Mouse (Mus musculus): ENCODE results near the gene Gal3st4. TPM values are rescaled to one million over a fixed set of nuclear protein-coding genes. Genes with fewer than 3 reads are reported as not detected.
"Not testable (repeated sequence)": the region's sequence is repeated elsewhere in the genome, so short reads cannot be mapped to it uniquely, and the experiment has no call there.

Gal3st4 gene
- polyA plus RNA-seq, 1 experiment from 2014 or later: 0.86 TPM

- Histone ChIP-seq H3K36me3 (ENCODE audit: insufficient read depth, low read length) (no peaks in the 10 kb centered on the region), H3K9ac (ENCODE audit: low read depth, low read length) (no peak overlapping the region), H3K9me3 (replicated peaks; ENCODE audit: low read length) (no peaks in the 10 kb centered on the region), H3K4me1 (replicated peaks; ENCODE audit: insufficient read depth, low read length) (no peaks in the 10 kb centered on the region), H3K27me3 (ENCODE audit: insufficient read depth, low read length) (no peaks in the 10 kb centered on the region), H3K27ac (no peak overlapping the region), H3K4me3 (replicated peaks; ENCODE audit: low read depth, low read length) (no peak overlapping the region), H3K4me2 (ENCODE audit: low read length) (no peak overlapping the region)
- ATAC-seq (replicated peaks; ENCODE audit: low FRiP score, low read depth): no peak
- TF ChIP-seq CTCF (IDR thresholded peaks at IDR 0.05; ENCODE audit: low read depth): no peak
- WGBS: 72% methylated on average over 2 of the region's 2 CpGs
- no peak for DNase-seq (ENCODE audit: low spot score)
These were observed 45.3 kb downstream of the Gal3st4 start for GRCm38 (mm10) chr5:138227367-138227766.

DNA sequence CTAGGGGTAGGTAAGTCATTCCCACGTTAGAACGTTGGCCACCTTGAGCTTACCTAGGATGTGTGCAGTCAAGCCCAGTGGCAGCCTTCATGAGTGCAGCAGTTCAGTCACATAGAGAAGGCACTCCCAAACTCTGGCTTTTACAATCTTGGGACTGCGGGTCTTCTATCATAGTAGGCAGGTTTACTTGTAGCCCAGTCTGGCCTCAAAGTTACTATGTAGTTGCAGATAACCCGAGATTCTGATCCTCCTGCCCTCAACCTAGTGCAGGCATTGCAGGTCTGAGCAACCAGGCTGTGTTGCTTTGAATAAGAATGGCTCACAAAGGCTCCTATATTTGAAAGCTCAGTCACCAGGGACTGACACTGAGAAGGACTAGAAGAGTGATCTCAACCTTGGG lies 46.1 kb downstream of the Gal3st4 start:
- Histone ChIP-seq H3K27ac (no peak overlapping the region), H3K4me3 (replicated peaks; ENCODE audit: low read depth, low read length) (no peak overlapping the region), H3K27me3 (ENCODE audit: insufficient read depth, low read length) (no peaks in the 10 kb centered on the region), H3K9ac (ENCODE audit: low read depth, low read length) (no peak overlapping the region), H3K9me3 (replicated peaks; ENCODE audit: low read length) (no peaks in the 10 kb centered on the region), H3K4me1 (replicated peaks; ENCODE audit: insufficient read depth, low read length) (no peaks in the 10 kb centered on the region), H3K4me2 (ENCODE audit: low read length) (no peak overlapping the region), H3K36me3 (ENCODE audit: insufficient read depth, low read length) (no peaks in the 10 kb centered on the region)
- TF ChIP-seq CTCF (IDR thresholded peaks at IDR 0.05; ENCODE audit: low read depth): no peak
- no peak for ATAC-seq (replicated peaks; ENCODE audit: low FRiP score, low read depth)
- 80% methylated on average over 4 of the region's 4 CpGs for WGBS
- no peak for DNase-seq (ENCODE audit: low spot score)

DNA sequence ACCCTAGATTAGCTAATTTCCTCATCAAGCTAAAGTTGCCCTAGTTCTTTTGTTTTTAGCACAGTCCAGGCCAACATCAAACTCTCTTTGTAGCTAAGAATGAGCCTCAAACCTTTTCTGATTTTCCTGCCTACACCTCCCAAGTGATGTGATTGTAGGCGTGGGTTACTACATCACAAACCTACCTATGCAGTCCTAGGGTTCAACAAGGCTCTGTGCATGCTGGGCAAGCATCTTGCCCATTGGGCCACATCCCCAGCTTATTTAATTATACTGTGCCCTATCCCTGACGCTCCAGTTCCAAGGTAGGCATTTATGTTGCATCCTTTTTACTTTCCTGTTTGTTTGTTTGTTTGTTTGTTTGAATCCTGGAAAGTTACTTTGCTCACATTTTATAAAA lies 46.9 kb downstream of the Gal3st4 start, which contains the start of gene Nxpe5:
Nxpe5 (plus strand) TSS at position 199 of the 400 bp plus-strand sequence.
- ATAC-seq (replicated peaks; ENCODE audit: low FRiP score, low read depth) (no peak), DNase-seq (ENCODE audit: low spot score) (no peak)
- TF ChIP-seq CTCF (IDR thresholded peaks at IDR 0.05; ENCODE audit: low read depth): no peak
- 65% methylated on average over 2 of the region's 2 CpGs for WGBS
- Histone ChIP-seq H3K9me3 (replicated peaks; ENCODE audit: low read length) (no peaks in the 10 kb centered on the region), H3K4me1 (replicated peaks; ENCODE audit: insufficient read depth, low read length) (no peaks in the 10 kb centered on the region), H3K4me2 (ENCODE audit: low read length) (no peak within 1 kb of the TSS), H3K36me3 (ENCODE audit: insufficient read depth, low read length) (no peaks in the 10 kb centered on the region), H3K27ac (no peak within 1 kb of the TSS), H3K27me3 (ENCODE audit: insufficient read depth, low read length) (no peaks in the 10 kb centered on the region), H3K9ac (ENCODE audit: low read depth, low read length) (no peak within 1 kb of the TSS), H3K4me3 (replicated peaks; ENCODE audit: low read depth, low read length) (no peak within 1 kb of the TSS)

GRCm38 (mm10) chr5:138223287-138223686 lies 49.4 kb downstream of the Gal3st4 start:
- no peak for TF ChIP-seq CTCF (IDR thresholded peaks at IDR 0.05; ENCODE audit: low read depth)
- 58% methylated on average over 3 of the region's 3 CpGs for WGBS

GRCm38 (mm10) chr5:138222111-138222510 lies 50.5 kb downstream of the Gal3st4 start:
- TF ChIP-seq CTCF (IDR thresholded peaks at IDR 0.05; ENCODE audit: low read depth): peak; percentile 93
- DNase-seq (ENCODE audit: low spot score): peak; percentile 89
- peak; percentile 80 for ATAC-seq (replicated peaks; ENCODE audit: low FRiP score, low read depth)
- WGBS: 20% methylated on average over 4 of the region's 4 CpGs
- Histone ChIP-seq H3K9ac (ENCODE audit: low read depth, low read length) (no peak overlapping the region), H3K4me2 (ENCODE audit: low read length) (no peak overlapping the region), H3K27me3 (ENCODE audit: insufficient read depth, low read length) (no peaks in the 10 kb centered on the region), H3K9me3 (replicated peaks; ENCODE audit: low read length) (no peaks in the 10 kb centered on the region), H3K36me3 (ENCODE audit: insufficient read depth, low read length) (no peaks in the 10 kb centered on the region), H3K4me3 (replicated peaks; ENCODE audit: low read depth, low read length) (no peak overlapping the region), H3K27ac (no peak overlapping the region), H3K4me1 (replicated peaks; ENCODE audit: insufficient read depth, low read length) (no peaks in the 10 kb centered on the region)

More at GRCm38 (mm10) chr5:138223287-138223686, 49.4 kb downstream of the Gal3st4 start:
- DNase-seq (ENCODE audit: low spot score) (no peak), ATAC-seq (replicated peaks; ENCODE audit: low FRiP score, low read depth) (no peak)
- no peaks in the 10 kb centered on the region for H3K4me1 ChIP-seq (replicated peaks; ENCODE audit: insufficient read depth, low read length)
- no peaks in the 10 kb centered on the region for H3K9me3 ChIP-seq (replicated peaks; ENCODE audit: low read length)
- H3K27me3 ChIP-seq (ENCODE audit: insufficient read depth, low read length): no peaks in the 10 kb centered on the region
- H3K27ac ChIP-seq: no peak overlapping the region
- no peak overlapping the region for H3K4me3 ChIP-seq (replicated peaks; ENCODE audit: low read depth, low read length)
- no peak overlapping the region for H3K4me2 ChIP-seq (ENCODE audit: low read length)
- no peaks in the 10 kb centered on the region for H3K36me3 ChIP-seq (ENCODE audit: insufficient read depth, low read length)
- H3K9ac ChIP-seq (ENCODE audit: low read depth, low read length): no peak overlapping the region

GRCm38 (mm10) chr5:138219864-138220263 lies 52.8 kb downstream of the Gal3st4 start:
- Histone ChIP-seq H3K9me3 (replicated peaks; ENCODE audit: low read length) (no peaks in the 10 kb centered on the region), H3K27me3 (ENCODE audit: insufficient read depth, low read length) (no peaks in the 10 kb centered on the region), H3K36me3 (ENCODE audit: insufficient read depth, low read length) (no peaks in the 10 kb centered on the region), H3K4me3 (replicated peaks; ENCODE audit: low read depth, low read length) (no peak overlapping the region), H3K4me1 (replicated peaks; ENCODE audit: insufficient read depth, low read length) (no peaks in the 10 kb centered on the region), H3K27ac (peak overlapping the region; percentile 65), H3K4me2 (ENCODE audit: low read length) (no peak overlapping the region), H3K9ac (ENCODE audit: low read depth, low read length) (no peak overlapping the region)
- 0% methylated on average over 2 of the region's 2 CpGs for WGBS
- TF ChIP-seq CTCF (IDR thresholded peaks at IDR 0.05; ENCODE audit: low read depth): no peak
- DNase-seq (ENCODE audit: low spot score) (peak; percentile 14), ATAC-seq (replicated peaks; ENCODE audit: low FRiP score, low read depth) (peak; percentile 71; the same call in 1 of the 2 replicates)

DNA sequence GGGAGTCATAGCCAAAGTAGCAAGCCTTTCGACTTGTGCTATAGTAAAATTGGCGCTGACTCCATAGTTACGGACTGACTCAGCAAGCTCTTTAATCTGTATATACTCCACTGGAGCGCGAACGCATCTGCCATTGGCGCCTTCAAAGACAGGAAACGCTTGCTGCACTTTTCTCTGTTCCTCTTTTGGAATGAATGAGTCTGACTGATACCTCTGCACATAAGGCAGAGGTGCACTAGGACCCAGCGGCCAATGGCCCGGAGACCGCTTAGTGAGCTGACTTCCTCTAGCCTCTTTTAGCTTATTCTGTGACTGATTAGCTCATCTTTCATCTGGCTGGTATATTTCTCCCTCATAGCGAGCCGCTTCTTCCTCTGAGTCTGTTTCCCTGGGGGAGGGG lies 56.0 kb downstream of the Gal3st4 start:
- H3K4me1 ChIP-seq (replicated peaks; ENCODE audit: insufficient read depth, low read length); H3K9ac ChIP-seq (ENCODE audit: low read depth, low read length); H3K9me3 ChIP-seq (replicated peaks; ENCODE audit: low read length); H3K4me2 ChIP-seq (ENCODE audit: low read length); DNase-seq (ENCODE audit: low spot score); H3K27me3 ChIP-seq (ENCODE audit: insufficient read depth, low read length); H3K4me3 ChIP-seq (replicated peaks; ENCODE audit: low read depth, low read length); H3K27ac ChIP-seq; ATAC-seq (replicated peaks; ENCODE audit: low FRiP score, low read depth); H3K36me3 ChIP-seq (ENCODE audit: insufficient read depth, low read length): not testable (repeated sequence)
- 96% methylated on average over 13 of the region's 13 CpGs for WGBS

Other genes with a start within 250 kb of the Gal3st4 start
- not detected in 2 replicates for gene Smok3c, start 219.6 kb downstream of the Gal3st4 start, polyA plus RNA-seq (2015; fragmentation: Nextera tagmentation; extraction: Ambion mirVana)
- gene Zkscan1, start 187.8 kb downstream of the Gal3st4 start, polyA plus RNA-seq (2015; fragmentation: Nextera tagmentation; extraction: Ambion mirVana): 17.2 and 17.8 TPM in 2 replicates
- gene Zscan21, start 155.9 kb downstream of the Gal3st4 start, polyA plus RNA-seq (2015; fragmentation: Nextera tagmentation; extraction: Ambion mirVana): 45.3 and 49.6 TPM in 2 replicates
- gene Zfp113, start 117.1 kb downstream of the Gal3st4 start, polyA plus RNA-seq (2015; fragmentation: Nextera tagmentation; extraction: Ambion mirVana): 13.2 and 16.8 TPM in 2 replicates
- gene Cops6, start 111.8 kb downstream of the Gal3st4 start, polyA plus RNA-seq (2015; fragmentation: Nextera tagmentation; extraction: Ambion mirVana): 240 and 262 TPM in 2 replicates
- gene Ap4m1, start 100.8 kb downstream of the Gal3st4 start, polyA plus RNA-seq (2015; fragmentation: Nextera tagmentation; extraction: Ambion mirVana): 13.0 and 13.1 TPM in 2 replicates
- gene Mcm7, start 100.4 kb downstream of the Gal3st4 start, polyA plus RNA-seq (2015; fragmentation: Nextera tagmentation; extraction: Ambion mirVana): 119 and 136 TPM in 2 replicates
- 49.8 and 54.8 TPM in 2 replicates for gene Taf6, start 85.4 kb downstream of the Gal3st4 start, polyA plus RNA-seq (2015; fragmentation: Nextera tagmentation; extraction: Ambion mirVana)
- gene Cnpy4, start 85.4 kb downstream of the Gal3st4 start, polyA plus RNA-seq (2015; fragmentation: Nextera tagmentation; extraction: Ambion mirVana): 42.2 and 43.9 TPM in 2 replicates
- 11.4 and 12.8 TPM in 2 replicates for gene Mblac1, start 78.5 kb downstream of the Gal3st4 start, polyA plus RNA-seq (2015; fragmentation: Nextera tagmentation; extraction: Ambion mirVana)
- gene Nxpe5, start 46.9 kb downstream of the Gal3st4 start, polyA plus RNA-seq (2015; fragmentation: Nextera tagmentation; extraction: Ambion mirVana): 0.22 and 0.36 TPM in 2 replicates
- gene Lamtor4, start 17.4 kb downstream of the Gal3st4 start, polyA plus RNA-seq (2015; fragmentation: Nextera tagmentation; extraction: Ambion mirVana): 77.6 and 87.0 TPM in 2 replicates
- gene BC037034, start 8.8 kb downstream of the Gal3st4 start, polyA plus RNA-seq (2015; fragmentation: Nextera tagmentation; extraction: Ambion mirVana): 3.2 and 4.3 TPM in 2 replicates
- 0.06 and 0.16 TPM in 2 replicates for gene Gm43720, start 7.1 kb upstream of the Gal3st4 start, polyA plus RNA-seq (2015; fragmentation: Nextera tagmentation; extraction: Ambion mirVana)
- gene Gpc2, start 7.2 kb upstream of the Gal3st4 start, polyA plus RNA-seq (2015; fragmentation: Nextera tagmentation; extraction: Ambion mirVana): 8.1 and 9.1 TPM in 2 replicates
- 1.7 and 1.8 TPM in 2 replicates for gene Stag3, start 7.4 kb upstream of the Gal3st4 start, polyA plus RNA-seq (2015; fragmentation: Nextera tagmentation; extraction: Ambion mirVana)
- 0.13 TPM in 1 of 2 replicates, not detected in the other for gene Pvrig, start 69.1 kb upstream of the Gal3st4 start, polyA plus RNA-seq (2015; fragmentation: Nextera tagmentation; extraction: Ambion mirVana)
- gene Zfp157, start 168.6 kb upstream of the Gal3st4 start, polyA plus RNA-seq (2015; fragmentation: Nextera tagmentation; extraction: Ambion mirVana): 24.0 and 25.3 TPM in 2 replicates